Mouse (Mus musculus) embryonic fibroblast, embryonic 13.5 days (primary cell): ENCODE measurements around the gene Nav2. TPM values are rescaled to one million over a fixed set of nuclear protein-coding genes. Genes with fewer than 3 reads are reported as not detected.

Experiments
- H3K27ac ChIP-seq: 2 replicates; pipeline ENCODE4 v1.5.1; 2012; ENCODE audit warnings: low read length, control low read depth, inconsistent platforms; ENCODE audit not compliant: insufficient read depth
- H3K4me1 ChIP-seq: 2 replicates; pipeline ENCODE4 v1.6.1; 2011; ENCODE audit warnings: low read length; ENCODE audit not compliant: control insufficient read depth, insufficient read depth
- H3K4me3 ChIP-seq: 2 replicates; pipeline ENCODE4 v1.5.1; 2011; ENCODE audit warnings: mild to moderate bottlenecking, control low read depth, low read length; ENCODE audit not compliant: insufficient read depth
- CTCF ChIP-seq: IDR thresholded peaks from 2 replicates; pipeline ENCODE4 v1.5.1; 2011; ENCODE audit warnings: mild to moderate bottlenecking, control low read depth, low read length, moderate library complexity, borderline replicate concordance; ENCODE audit not compliant: insufficient read depth
- POLR2A ChIP-seq: IDR thresholded peaks from 2 replicates; pipeline ENCODE4 v1.6.1; 2011; ENCODE audit warnings: low read depth, mild to moderate bottlenecking, control low read depth, low read length, moderate library complexity
- polyA plus RNA-seq: library from polyadenylated mRNA; stranded (reverse); fragments of >200 nt; gene quantifications from 2 replicates; pipeline ENCODE4 v1.2.4, GENCODE M21; 2011; ENCODE audit warnings: low read depth; ENCODE audit not compliant: missing spikeins, insufficient read length

The Nav2 gene
- polyA plus RNA-seq, 1 experiment, result 18.7 TPM

GRCm38 (mm10) chr7:49390312-49390711 lies 481.8 kb downstream of the Nav2 start:
- Histone ChIP-seq H3K4me3 (no peak overlapping the region), H3K4me1 (no peaks in the 10 kb centered on the region), H3K27ac (no peak overlapping the region)
- TF ChIP-seq CTCF, result no peak
- no peak for TF ChIP-seq POLR2A

- H3K4me3 ChIP-seq, result no peak overlapping the region
- no peak for TF ChIP-seq POLR2A
- TF ChIP-seq CTCF, result no peak
Measured at GRCm38 (mm10) chr7:49390829-49391228, 482.3 kb downstream of the Nav2 start.

GRCm38 (mm10) chr7:49392180-49392579 lies 483.7 kb downstream of the Nav2 start:
- peaks cover 3% of the 10 kb centered on the region; the same call in 1 of the 2 replicates for H3K4me1 ChIP-seq
- TF ChIP-seq POLR2A, result no peak
- no peak overlapping the region for H3K27ac ChIP-seq
- H3K4me3 ChIP-seq, result no peak overlapping the region

More at GRCm38 (mm10) chr7:49390829-49391228, 482.3 kb downstream of the Nav2 start:
- Histone ChIP-seq H3K27ac (no peak overlapping the region), H3K4me1 (no peaks in the 10 kb centered on the region)

GRCm38 (mm10) chr7:49392834-49393233 lies 484.3 kb downstream of the Nav2 start:
- no peak for TF ChIP-seq POLR2A
- no peak for TF ChIP-seq CTCF
- H3K4me1 ChIP-seq, result peaks cover 3% of the 10 kb centered on the region; the same call in 1 of the 2 replicates
- H3K4me3 ChIP-seq, result no peak overlapping the region
- H3K27ac ChIP-seq, result no peak overlapping the region

- Histone ChIP-seq H3K4me3 (no peak overlapping the region), H3K4me1 (peaks cover 8% of the 10 kb centered on the region), H3K27ac (no peak overlapping the region)
- TF ChIP-seq CTCF (no peak), POLR2A (no peak)
Measured at GRCm38 (mm10) chr7:49393857-49394256, 485.3 kb downstream of the Nav2 start.

GRCm38 (mm10) chr7:49396202-49396601 lies 487.7 kb downstream of the Nav2 start:
- H3K4me3 ChIP-seq, result no peak overlapping the region
- H3K27ac ChIP-seq, result 0 out of 2 replicates have a peak overlapping the region, but pooled peaks have one; percentile 20
- TF ChIP-seq POLR2A (no peak), CTCF (no peak)
- peaks cover 8% of the 10 kb centered on the region for H3K4me1 ChIP-seq

GRCm38 (mm10) chr7:49397441-49398003 lies 489.0 kb downstream of the Nav2 start:
- Histone ChIP-seq H3K4me1 (peaks cover 10% of the 10 kb centered on the region), H3K27ac (peak overlapping the region; percentile 7; the same call in 1 of the 2 replicates), H3K4me3 (no peak overlapping the region)
- no peak for TF ChIP-seq CTCF
- no peak for TF ChIP-seq POLR2A

- H3K4me3 ChIP-seq, result no peak overlapping the region
- no peak for TF ChIP-seq POLR2A
- H3K27ac ChIP-seq, result no peak overlapping the region
- peaks cover 12% of the 10 kb centered on the region for H3K4me1 ChIP-seq
Measured at GRCm38 (mm10) chr7:49398020-49398516, 489.6 kb downstream of the Nav2 start.

- Histone ChIP-seq H3K4me3 (no peak overlapping the region), H3K27ac (no peak overlapping the region), H3K4me1 (peaks cover 12% of the 10 kb centered on the region)
- TF ChIP-seq CTCF (no peak), POLR2A (no peak)
Measured at GRCm38 (mm10) chr7:49399314-49399713, 490.8 kb downstream of the Nav2 start.

- TF ChIP-seq POLR2A, result no peak
- no peak for TF ChIP-seq CTCF
Measured at GRCm38 (mm10) chr7:49400463-49400862, 491.9 kb downstream of the Nav2 start.

GRCm38 (mm10) chr7:49402526-49402925 lies 494.0 kb downstream of the Nav2 start:
- TF ChIP-seq POLR2A, result no peak
- TF ChIP-seq CTCF, result no peak
- Histone ChIP-seq H3K4me1 (peaks cover 9% of the 10 kb centered on the region), H3K27ac (no peak overlapping the region), H3K4me3 (no peak overlapping the region)

More at GRCm38 (mm10) chr7:49400463-49400862, 491.9 kb downstream of the Nav2 start:
- H3K4me1 ChIP-seq, result peaks cover 12% of the 10 kb centered on the region
- no peak overlapping the region for H3K4me3 ChIP-seq
- H3K27ac ChIP-seq, result no peak overlapping the region

- Histone ChIP-seq H3K4me1 (no peaks in the 10 kb centered on the region), H3K27ac (no peak overlapping the region), H3K4me3 (no peak overlapping the region)
- no peak for TF ChIP-seq POLR2A
- TF ChIP-seq CTCF, result no peak
Measured at GRCm38 (mm10) chr7:49407688-49408087, 499.2 kb downstream of the Nav2 start.
